Mouse (Mus musculus) neural tube, embryonic 14.5 days (tissue): ENCODE data around the gene Hipk2. TPM values are rescaled to one million over a fixed set of nuclear protein-coding genes. Genes with fewer than 3 reads are reported as not detected.

Experiments
- ATAC-seq: fragments of 200-750 bp; cut with Nextera tagmentation; 2 replicates; pipeline ENCODE4 v1.8.0; 2017; ENCODE audit warnings: low read depth, mild to moderate bottlenecking, moderate TSS enrichment, moderate library complexity
- H3K27ac ChIP-seq: fragments of 300-500 bp; sonication (generic); 2 replicates; pipeline ENCODE4 v1.5.1; 2014; ENCODE audit warnings: low read depth, mild to moderate bottlenecking, control low read depth, low read length, moderate library complexity, mixed read lengths
- H3K27me3 ChIP-seq: fragments of 300-500 bp; sonication (generic); 2 replicates; pipeline ENCODE4 v1.6.1; 2014; ENCODE audit warnings: low read length; ENCODE audit not compliant: control insufficient read depth, insufficient read depth
- H3K36me3 ChIP-seq: fragments of 300-500 bp; sonication (generic); 2 replicates; pipeline ENCODE4 v1.6.1; 2014; ENCODE audit warnings: low read length, mixed read lengths; ENCODE audit not compliant: control insufficient read depth, insufficient read depth
- H3K4me1 ChIP-seq: fragments of 300-500 bp; sonication (generic); 2 replicates; pipeline ENCODE4 v1.6.1; 2014; ENCODE audit warnings: low read length; ENCODE audit not compliant: control insufficient read depth, insufficient read depth
- H3K4me2 ChIP-seq: fragments of 300-500 bp; sonication (generic); 2 replicates; pipeline ENCODE4 v1.6.1; 2014; ENCODE audit warnings: mild to moderate bottlenecking, low read depth, low read length, control low read depth
- H3K4me3 ChIP-seq: fragments of 300-500 bp; sonication (generic); 2 replicates; pipeline ENCODE4 v1.5.1; 2014; ENCODE audit warnings: low read depth, low read length, control low read depth, mixed read lengths
- H3K9ac ChIP-seq: fragments of 300-500 bp; sonication (generic); replicated peaks from 2 replicates; pipeline ENCODE4 v1.6.1; 2014; ENCODE audit warnings: low read depth, mild to moderate bottlenecking, control low read depth, low read length, mixed read lengths
- H3K9me3 ChIP-seq: fragments of 300-500 bp; sonication (generic); 2 replicates; pipeline ENCODE4 v1.6.1; 2016; ENCODE audit warnings: low read length; ENCODE audit not compliant: control insufficient read depth
- WGBS: fragments of 180-500 bp; shearing (Covaris S2); extraction: QIAGEN DNeasy Blood & Tissue Kit; methylation state at CpG from one replicate; pipeline ENCODE4 v1.1.7; 2014; 5-methylcytosine and 5-hydroxymethylcytosine counted together
- polyA plus RNA-seq: library from polyadenylated mRNA; unstranded; fragments of >200 nt; fragmentation: Nextera tagmentation; extraction: Ambion mirVana; gene quantifications from 2 replicates; pipeline ENCODE4 v1.2.1, GENCODE M21; 2014

Hipk2 gene
- polyA plus RNA-seq, 1 experiment from 2014 or later: 41.4 TPM

DNA sequence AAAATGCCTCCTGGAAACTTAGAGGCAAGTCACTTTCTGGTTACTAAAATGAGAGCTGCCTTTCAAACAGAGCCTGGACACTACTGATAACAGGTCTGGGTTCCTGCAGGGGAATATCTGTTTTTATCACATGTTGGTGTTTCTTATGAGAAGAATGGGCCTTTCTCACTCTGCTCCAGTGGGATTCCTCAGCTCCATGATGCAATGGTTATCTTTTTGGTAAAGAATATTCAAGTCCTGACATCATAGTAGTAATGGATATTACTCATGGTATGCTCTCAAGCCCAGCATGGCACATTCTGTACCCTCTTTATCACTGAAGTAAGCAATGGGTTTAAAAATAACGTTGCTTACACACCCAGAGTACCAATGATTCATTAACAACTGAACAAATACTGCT lies 40.7 kb downstream of the Hipk2 start:
- H3K36me3 ChIP-seq: no peaks in the 10 kb centered on the region
- WGBS: 83% methylated on average over 1 of the region's 1 CpGs
- no peak for ATAC-seq

DNA sequence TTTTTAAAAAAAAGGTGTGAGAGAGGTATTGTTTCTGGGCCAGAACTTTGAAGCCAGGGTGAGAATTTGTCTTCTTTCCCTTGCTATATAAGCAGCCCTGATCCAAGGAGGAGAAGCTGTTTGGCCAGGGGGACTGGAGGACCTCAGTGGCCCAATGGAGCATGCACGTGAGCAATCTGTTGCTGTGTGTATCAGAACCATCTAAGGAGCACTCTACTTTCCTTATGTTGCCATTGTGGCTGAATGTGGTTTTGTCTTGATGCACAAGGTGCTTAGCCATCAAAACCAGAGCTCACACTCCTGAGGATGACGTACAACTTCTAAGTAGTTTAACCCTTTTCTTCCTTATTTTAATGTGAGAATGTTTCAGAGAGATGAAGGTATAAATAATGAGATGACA lies 41.2 kb downstream of the Hipk2 start:
- ATAC-seq: no peak
- H3K27me3 ChIP-seq: no peaks in the 10 kb centered on the region
- WGBS: 88% methylated on average over 2 of the region's 2 CpGs
- no peak overlapping the region for H3K4me2 ChIP-seq
- H3K4me3 ChIP-seq: no peak overlapping the region
- H3K27ac ChIP-seq: no peak overlapping the region
- H3K36me3 ChIP-seq: no peaks in the 10 kb centered on the region
- H3K9ac ChIP-seq: no peak overlapping the region
- 0 out of 2 replicates have a peak, but pooled peaks cover 3% of the 10 kb centered on the region for H3K4me1 ChIP-seq
- no peaks in the 10 kb centered on the region for H3K9me3 ChIP-seq

More for the DNA sequence above, 40.7 kb downstream of the Hipk2 start:
- no peak overlapping the region for H3K4me3 ChIP-seq
- 0 out of 2 replicates have a peak, but pooled peaks cover 3% of the 10 kb centered on the region for H3K4me1 ChIP-seq
- H3K27ac ChIP-seq: no peak overlapping the region
- H3K4me2 ChIP-seq: no peak overlapping the region
- no peaks in the 10 kb centered on the region for H3K27me3 ChIP-seq
- no peak overlapping the region for H3K9ac ChIP-seq
- H3K9me3 ChIP-seq: no peaks in the 10 kb centered on the region

- no peak overlapping the region for H3K4me2 ChIP-seq
- H3K9me3 ChIP-seq: no peaks in the 10 kb centered on the region
- H3K4me3 ChIP-seq: no peak overlapping the region
- H3K9ac ChIP-seq: no peak overlapping the region
- H3K36me3 ChIP-seq: no peaks in the 10 kb centered on the region
- 0 out of 2 replicates have a peak, but pooled peaks cover 6% of the 10 kb centered on the region for H3K4me1 ChIP-seq
- WGBS: 89% methylated on average over 3 of the region's 3 CpGs
- no peaks in the 10 kb centered on the region for H3K27me3 ChIP-seq
- ATAC-seq: no peak
- H3K27ac ChIP-seq: no peak overlapping the region
These were observed 42.2 kb downstream of the Hipk2 start for GRCm38 (mm10) chr6:38833721-38834120.

- H3K36me3 ChIP-seq: no peaks in the 10 kb centered on the region
- no peak overlapping the region for H3K27ac ChIP-seq
- no peak overlapping the region for H3K4me2 ChIP-seq
- no peaks in the 10 kb centered on the region for H3K27me3 ChIP-seq
- ATAC-seq: no peak
- WGBS: 84% methylated on average over 3 of the region's 3 CpGs
- no peak overlapping the region for H3K4me3 ChIP-seq
- no peaks in the 10 kb centered on the region for H3K9me3 ChIP-seq
- H3K4me1 ChIP-seq: 0 out of 2 replicates have a peak, but pooled peaks cover 3% of the 10 kb centered on the region
- H3K9ac ChIP-seq: no peak overlapping the region
These were observed 46.5 kb downstream of the Hipk2 start for GRCm38 (mm10) chr6:38829452-38829851.

GRCm38 (mm10) chr6:38828211-38828610 lies 47.8 kb downstream of the Hipk2 start:
- ATAC-seq: no peak
- WGBS: 93% methylated on average over 2 of the region's 2 CpGs

GRCm38 (mm10) chr6:38827435-38827834 lies 48.5 kb downstream of the Hipk2 start:
- Histone ChIP-seq H3K4me2 (no peak overlapping the region), H3K4me1 (0 out of 2 replicates have a peak, but pooled peaks cover 3% of the 10 kb centered on the region), H3K27ac (no peak overlapping the region), H3K9me3 (no peaks in the 10 kb centered on the region), H3K36me3 (no peaks in the 10 kb centered on the region), H3K4me3 (no peak overlapping the region), H3K9ac (no peak overlapping the region), H3K27me3 (no peaks in the 10 kb centered on the region)
- 83% methylated on average over 5 of the region's 5 CpGs for WGBS
- no peak for ATAC-seq

More at GRCm38 (mm10) chr6:38828211-38828610, 47.8 kb downstream of the Hipk2 start:
- H3K4me3 ChIP-seq: no peak overlapping the region
- 0 out of 2 replicates have a peak, but pooled peaks cover 3% of the 10 kb centered on the region for H3K4me1 ChIP-seq
- H3K36me3 ChIP-seq: no peaks in the 10 kb centered on the region
- no peak overlapping the region for H3K9ac ChIP-seq
- no peak overlapping the region for H3K4me2 ChIP-seq
- H3K27me3 ChIP-seq: no peaks in the 10 kb centered on the region
- no peaks in the 10 kb centered on the region for H3K9me3 ChIP-seq
- H3K27ac ChIP-seq: no peak overlapping the region

GRCm38 (mm10) chr6:38826857-38827256 lies 49.1 kb downstream of the Hipk2 start:
- WGBS: 92% methylated on average over 3 of the region's 3 CpGs
- Histone ChIP-seq H3K27me3 (no peaks in the 10 kb centered on the region), H3K9ac (no peak overlapping the region), H3K4me3 (no peak overlapping the region), H3K9me3 (no peaks in the 10 kb centered on the region), H3K4me1 (0 out of 2 replicates have a peak, but pooled peaks cover 3% of the 10 kb centered on the region), H3K4me2 (no peak overlapping the region), H3K36me3 (no peaks in the 10 kb centered on the region), H3K27ac (no peak overlapping the region)
- no peak for ATAC-seq

GRCm38 (mm10) chr6:38825886-38826285 lies 50.1 kb downstream of the Hipk2 start:
- Histone ChIP-seq H3K27me3 (no peaks in the 10 kb centered on the region), H3K27ac (no peak overlapping the region), H3K36me3 (no peaks in the 10 kb centered on the region), H3K4me3 (no peak overlapping the region), H3K4me2 (no peak overlapping the region), H3K9me3 (no peaks in the 10 kb centered on the region), H3K9ac (no peak overlapping the region), H3K4me1 (0 out of 2 replicates have a peak, but pooled peaks cover 3% of the 10 kb centered on the region)
- ATAC-seq: no peak

GRCm38 (mm10) chr6:38823827-38824226 lies 52.1 kb downstream of the Hipk2 start:
- Histone ChIP-seq H3K9me3 (no peaks in the 10 kb centered on the region), H3K4me2 (no peak overlapping the region), H3K36me3 (no peaks in the 10 kb centered on the region; the same call in 1 of the 2 replicates), H3K4me1 (no peaks in the 10 kb centered on the region), H3K27me3 (no peaks in the 10 kb centered on the region), H3K4me3 (no peak overlapping the region), H3K27ac (no peak overlapping the region), H3K9ac (no peak overlapping the region)
- no peak for ATAC-seq
